Mouse (Mus musculus) heart, adult 2 months (tissue): ENCODE results near the gene Klc1.
A peak's percentile ranks its signal among the peaks of the same experiment; 100 is the strongest.

Experiments used
- CTCF ChIP-seq: fragments of 200-600 bp; IDR thresholded peaks from 2 replicates; pipeline ENCODE4 v1.8.1; 2022; ENCODE audit warnings: antibody characterized with exemption, mild to moderate bottlenecking, moderate library complexity
- EP300 ChIP-seq: fragments of 200-500 bp; IDR thresholded peaks from 2 replicates; pipeline ENCODE4 v1.6.1; 2011; ENCODE audit warnings: low read depth, low read length, control low read depth; ENCODE audit not compliant: insufficient read depth
- POLR2A ChIP-seq: fragments of 200-500 bp; IDR thresholded peaks from 2 replicates; pipeline ENCODE4 v1.6.1; 2011; ENCODE audit warnings: mild to moderate bottlenecking, low read depth, low read length, control low read depth; ENCODE audit not compliant: insufficient read depth

DNA sequence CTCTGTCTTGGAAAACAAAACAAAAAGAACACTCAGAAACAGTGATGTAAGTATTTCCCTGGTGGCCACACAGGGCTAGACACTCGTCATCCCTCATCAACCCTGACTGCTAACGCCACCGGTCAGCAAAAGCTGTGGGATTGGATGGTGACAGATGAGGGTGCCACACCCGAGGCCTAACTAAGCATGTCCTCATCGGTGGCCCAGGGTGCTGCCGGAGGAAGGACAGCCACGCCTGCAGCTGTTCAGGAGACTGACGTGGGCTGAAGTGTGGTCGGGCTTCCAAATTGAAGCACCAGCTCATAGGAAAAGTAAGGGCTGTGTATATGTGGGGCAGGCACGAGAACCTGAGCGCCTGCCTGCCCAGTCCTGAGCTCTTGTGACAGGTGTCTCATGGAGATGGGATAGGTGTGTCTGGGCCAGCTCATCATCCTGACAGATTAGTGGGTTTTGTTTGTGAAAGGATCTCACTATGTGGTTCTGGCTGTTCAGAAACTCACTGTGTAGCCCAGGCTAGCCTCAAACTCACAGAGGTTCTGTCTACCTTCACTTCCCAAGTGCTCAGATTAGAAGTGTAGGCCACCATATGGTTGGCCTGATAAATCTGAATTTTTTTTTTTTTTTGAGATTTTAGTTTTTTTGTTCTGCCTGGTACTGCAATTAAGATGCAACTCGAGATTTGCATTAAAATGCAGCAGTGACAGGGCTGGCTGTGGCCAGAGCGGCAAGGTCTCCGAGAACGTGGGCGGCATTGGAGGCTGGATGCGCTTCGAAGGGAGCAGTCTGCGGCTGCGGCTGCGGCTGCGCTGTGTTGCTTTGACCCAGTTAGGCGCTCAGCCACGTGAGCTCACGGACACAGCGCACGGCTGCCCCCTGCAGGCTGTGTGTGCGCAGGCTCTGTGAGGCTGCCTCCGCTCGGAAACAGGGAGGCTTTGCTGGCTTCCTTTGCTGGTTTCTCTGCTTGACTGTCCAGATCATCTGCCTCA is 26.5 kb upstream of the Klc1 start:
- TF ChIP-seq CTCF (peak; percentile 18), EP300 (peak; percentile 98), POLR2A (0 out of 2 replicates have a peak, but pooled peaks have one; percentile 27)
